Mouse (Mus musculus): ENCODE data around the gene Gm16485. TPM values are rescaled to one million over a fixed set of nuclear protein-coding genes. Genes with fewer than 3 reads are reported as not detected.

Gm16485 gene
- polyA plus RNA-seq, 1 experiment from 2014 or later: 0.13 TPM

Other genes with a start within 250 kb of the Gm16485 start
- 0.78 and 1.2 TPM in 2 replicates for gene Pgr, start 72.0 kb upstream of the Gm16485 start, polyA plus RNA-seq (2015; fragmentation: Nextera tagmentation; extraction: Ambion mirVana)

Measured in midbrain, embryonic 13.5 days (tissue).